Mouse (Mus musculus): ENCODE data around the gene Arhgef12. TPM values are rescaled to one million over a fixed set of nuclear protein-coding genes. Genes with fewer than 3 reads are reported as not detected.

Gene Arhgef12
- total and polyA plus RNA-seq, 3 experiments: 11.8 to 33.5 (median 14.7) TPM

DNA sequence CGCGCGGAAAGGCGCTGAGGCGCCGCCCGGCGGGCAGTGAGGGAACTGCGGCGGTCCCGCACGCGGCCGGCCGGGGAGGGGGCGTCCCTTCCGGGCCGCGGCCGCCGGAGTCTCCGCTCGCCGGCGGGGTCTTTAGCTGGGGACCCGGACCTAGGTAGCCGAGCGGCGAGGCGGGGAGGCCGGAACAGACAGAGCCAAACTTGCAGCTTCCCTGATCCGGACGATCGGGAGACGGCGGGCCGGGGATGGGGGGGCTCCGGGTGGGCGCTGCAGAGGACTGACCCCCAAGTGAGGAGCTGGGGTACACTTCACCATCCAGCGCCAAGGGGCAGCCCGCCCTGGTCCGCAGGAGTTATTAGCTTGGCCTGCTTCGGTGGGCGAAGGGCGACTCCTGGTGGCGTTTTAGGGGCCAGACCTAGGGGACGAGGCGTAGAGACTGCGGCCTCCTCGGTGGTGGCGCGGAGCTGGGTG, 162.5 kb downstream of the Arhgef12 start:
- Histone ChIP-seq H3K79me2 (ENCODE audit: control insufficient read depth, insufficient read depth, low read length, poor library complexity) (peaks cover 2% of the 10 kb centered on the region; the same call in 1 of the 2 replicates), H3K27me3 (ENCODE audit: control insufficient read depth in 1 of 2, insufficient read depth in 2 of 2, low read length in 2 of 2) (no peaks in the 10 kb centered on the region; a peak in 1 of 4 replicates), H3K9ac (ENCODE audit: control insufficient read depth, low read depth, low read length, poor library complexity, severe bottlenecking) (peak overlapping the region; percentile 91), H3K27ac (ENCODE audit: control insufficient read depth, low read depth, low read length) (peak overlapping the region; percentile 73), H3K36me3 (ENCODE audit: control insufficient read depth in 1 of 2, insufficient read depth in 2 of 2, low read length in 2 of 2) (peaks cover 0 to 8% of the 10 kb centered on the region in 2 experiments; a peak in 2 of 4 replicates), H3K4me1 (ENCODE audit: control insufficient read depth in 1 of 2, insufficient read depth in 2 of 2, low read length in 2 of 2) (peaks cover 0 to 9% of the 10 kb centered on the region in 2 experiments; a peak in 2 of 4 replicates), H3K9me3 (replicated peaks; ENCODE audit: insufficient read depth, low read length) (no peaks in the 10 kb centered on the region), H3K4me3 (ENCODE audit: control insufficient read depth in 1 of 2, insufficient read depth in 1 of 2, low read depth in 2 of 2, low read length in 2 of 2) (peak overlapping the region; percentile 59 to 70)
- TF ChIP-seq ZMIZ1 (IDR thresholded peaks at IDR 0.05; ENCODE audit: low read depth, low read length) (no peak), BHLHE40 (IDR thresholded peaks at IDR 0.05; ENCODE audit: borderline replicate concordance, low read depth, low read length) (no peak), CTCF (IDR thresholded peaks at IDR 0.05 in 2 of 3, conservative IDR thresholded peaks at IDR 0.05 in 1 of 3; ENCODE audit: control insufficient read depth in 1 of 3, insufficient read depth in 1 of 3, low read depth in 2 of 3, low read length in 3 of 3, poor library complexity in 1 of 3, severe bottlenecking in 1 of 3) (peak; percentile 58 to 93 (median 83)), MAZ (IDR thresholded peaks at IDR 0.05; ENCODE audit: low read depth, low read length) (0 out of 2 replicates have a peak, but pooled peaks have one; percentile 41), RAD21 (IDR thresholded peaks at IDR 0.05; ENCODE audit: low read depth, low read length) (peak; percentile 86), ZC3H11A (IDR thresholded peaks at IDR 0.05; ENCODE audit: low read depth, low read length) (peak; percentile 75), SMC3 (IDR thresholded peaks at IDR 0.05; ENCODE audit: low read depth, low read length) (peak; percentile 86)
- peak; percentile 86 for DNase-seq (ENCODE audit: low read depth, low spot score)

DNA sequence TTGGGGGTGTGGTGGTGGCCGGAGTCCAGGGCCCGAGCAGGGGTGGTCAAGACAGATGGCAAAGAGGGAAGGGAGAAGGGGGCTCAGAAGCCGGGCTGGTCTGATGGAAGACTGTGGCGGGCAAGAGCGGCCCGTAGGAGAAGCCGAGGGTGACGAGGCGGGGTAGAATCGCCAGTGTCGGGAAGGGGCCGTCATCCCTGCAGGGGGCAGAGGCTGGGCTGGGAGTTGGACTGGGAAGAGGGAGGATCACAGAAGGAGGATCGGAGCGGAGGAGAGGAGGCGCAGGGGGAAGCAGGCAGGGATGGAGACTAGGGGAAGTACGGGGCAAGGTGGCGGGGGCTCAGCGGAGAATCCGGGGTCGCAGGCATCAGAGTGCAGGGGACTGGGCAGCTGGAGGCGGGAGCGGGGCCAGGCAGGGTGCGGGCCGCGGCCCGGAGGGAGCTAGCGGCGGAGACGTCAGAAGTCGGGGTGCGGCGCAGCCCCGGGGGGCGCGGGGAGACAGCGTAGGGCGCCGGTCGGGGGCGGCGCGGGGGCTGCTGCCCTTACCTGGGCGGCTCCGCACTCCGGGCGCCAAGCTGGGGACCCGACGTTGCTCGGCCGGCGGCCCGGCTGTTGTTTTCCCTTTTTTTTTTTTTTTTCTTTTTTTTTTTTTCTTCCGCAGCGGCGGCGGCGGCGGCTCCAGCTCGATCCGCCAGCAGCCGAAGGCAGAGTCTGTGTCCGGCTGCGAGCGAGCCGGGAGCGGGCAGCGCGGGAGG, 163.1 kb downstream of the Arhgef12 start, which contains the start of gene Grik4:
Gene Grik4 (minus strand): TSS at position 713 of the 755 bp plus-strand sequence.
- peak within 1 kb of the TSS; percentile 73 for H3K27ac ChIP-seq (ENCODE audit: control insufficient read depth, low read depth, low read length)
- H3K27me3 ChIP-seq (ENCODE audit: control insufficient read depth in 1 of 2, insufficient read depth in 2 of 2, low read length in 2 of 2): no peaks in the 10 kb centered on the region; a peak in 1 of 4 replicates
- no peaks in the 10 kb centered on the region for H3K9me3 ChIP-seq (replicated peaks; ENCODE audit: insufficient read depth, low read length)
- peak within 1 kb of the TSS; percentile 59 to 70 for H3K4me3 ChIP-seq (ENCODE audit: control insufficient read depth in 1 of 2, insufficient read depth in 1 of 2, low read depth in 2 of 2, low read length in 2 of 2)
- DNase-seq (ENCODE audit: low read depth, low spot score): peak; percentile 42
- peaks cover 2% of the 10 kb centered on the region; the same call in 1 of the 2 replicates for H3K79me2 ChIP-seq (ENCODE audit: control insufficient read depth, insufficient read depth, low read length, poor library complexity)
- H3K36me3 ChIP-seq (ENCODE audit: control insufficient read depth in 1 of 2, insufficient read depth in 2 of 2, low read length in 2 of 2): peaks cover 0 to 4% of the 10 kb centered on the region in 2 experiments; a peak in 2 of 4 replicates
- peaks cover 0 to 6% of the 10 kb centered on the region in 2 experiments; a peak in 2 of 4 replicates for H3K4me1 ChIP-seq (ENCODE audit: control insufficient read depth in 1 of 2, insufficient read depth in 2 of 2, low read length in 2 of 2)
- H3K9ac ChIP-seq (ENCODE audit: control insufficient read depth, low read depth, low read length, poor library complexity, severe bottlenecking): peak within 1 kb of the TSS; percentile 91
- TF ChIP-seq RAD21 (IDR thresholded peaks at IDR 0.05; ENCODE audit: low read depth, low read length) (peak; percentile 31; the same call in 1 of the 2 replicates), GABPA (IDR thresholded peaks at IDR 0.05; ENCODE audit: low read depth, low read length) (no peak), CHD2 (IDR thresholded peaks at IDR 0.05; ENCODE audit: low read length) (no peak), ZNF384 (IDR thresholded peaks at IDR 0.05; ENCODE audit: low read depth, low read length) (peak; percentile 75), ZKSCAN1 (IDR thresholded peaks at IDR 0.05; ENCODE audit: low read depth, low read length) (no peak), NELFE (IDR thresholded peaks at IDR 0.05; ENCODE audit: low read depth, low read length) (no peak)

All from MEL (cell line).